In the genomic region with DNA sequence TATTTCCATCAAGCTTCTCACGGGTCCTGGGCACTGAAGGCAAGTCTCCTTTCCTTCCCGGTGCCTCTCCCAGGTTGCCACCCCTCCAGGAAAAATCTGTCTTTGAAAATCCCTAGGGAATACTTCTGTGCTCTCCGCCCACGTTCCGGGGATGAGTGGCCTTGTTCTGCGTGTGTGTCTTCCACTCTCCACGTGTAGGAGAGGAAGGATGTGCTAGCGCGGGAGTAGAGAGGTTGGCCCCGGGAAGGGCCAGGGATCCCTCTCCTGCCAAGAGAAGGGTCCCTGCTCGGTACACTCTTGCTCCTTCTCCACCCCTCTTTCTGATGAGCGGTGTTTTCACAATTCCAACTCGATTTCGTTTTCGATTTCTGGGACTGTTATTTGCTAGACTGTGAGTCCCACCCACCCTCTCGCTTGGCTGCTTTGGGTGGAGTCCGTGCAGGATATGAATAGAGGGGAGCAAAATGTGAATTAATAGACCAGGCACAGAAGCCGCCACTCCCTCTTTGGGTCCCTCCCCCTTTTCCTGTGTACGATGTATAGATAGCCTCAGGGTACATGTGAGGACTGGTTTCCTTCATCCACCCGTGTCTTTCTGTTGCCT, we compare ENCODE assay signal across 8 mouse cellular contexts. TPM values are rescaled to one million over a fixed set of nuclear protein-coding genes. Genes with fewer than 3 reads are reported as not detected.
A peak's percentile ranks its signal among the peaks of the same experiment; 100 is the strongest.
DNase-seq lines count a peak whose midpoint lies in the region; ATAC-seq lines count a peak whose summit lies in the region.

No protein-coding gene starts in this region.

- H3K27ac ChIP-seq in limb, embryonic 13.5 days: peak overlapping the region; percentile 18; the same call in 1 of the 2 replicates
- no peak overlapping the region for H3K27ac ChIP-seq in midbrain, embryonic 14.5 days (replicated peaks; ENCODE audit: low read depth, low read length)

- peak; percentile 50 to 79 for DNase-seq in adrenal gland, adult (ENCODE audit: inconsistent age in 2 of 2, low spot score in 1 of 2)
- DNase-seq in adrenal gland, postnatal 25 days: no peak
- peak; percentile 55 for DNase-seq in embryo, embryonic 9.5 days (ENCODE audit: extremely low spot score)
- peak; percentile 29 for DNase-seq in kidney, adult 11 months
- no peak for DNase-seq in midbrain, embryonic 14.5 days
- DNase-seq in spleen, postnatal 10 days (ENCODE audit: low spot score in 2 of 2): peak; percentile 51 to 57

- 0% methylated on average over 20 of the region's 20 CpGs for WGBS in limb, embryonic 13.5 days
- under 1% methylated on average over 20 of the region's 20 CpGs for WGBS in midbrain, embryonic 14.5 days

- H3K9ac ChIP-seq in limb, embryonic 13.5 days: peak overlapping the region; percentile 68
- peak overlapping the region; percentile 30; the same call in 1 of the 2 replicates for H3K9ac ChIP-seq in midbrain, embryonic 14.5 days (replicated peaks; ENCODE audit: low read length)

- no peaks in the 10 kb centered on the region for H3K27me3 ChIP-seq in limb, embryonic 13.5 days
- H3K27me3 ChIP-seq in midbrain, embryonic 14.5 days (ENCODE audit: control insufficient read depth, insufficient read depth, low read length): no peaks in the 10 kb centered on the region

- peak overlapping the region; percentile 64 for H3K4me2 ChIP-seq in limb, embryonic 13.5 days (replicated peaks)
- peak overlapping the region; percentile 56 for H3K4me2 ChIP-seq in midbrain, embryonic 14.5 days (ENCODE audit: low read length)

- H3K36me3 ChIP-seq in limb, embryonic 13.5 days: peaks cover 11% of the 10 kb centered on the region
- peaks cover 11% of the 10 kb centered on the region for H3K36me3 ChIP-seq in midbrain, embryonic 14.5 days (ENCODE audit: control insufficient read depth, insufficient read depth, low read length)

- H3K9me3 ChIP-seq in limb, embryonic 13.5 days: no peaks in the 10 kb centered on the region
- H3K9me3 ChIP-seq in midbrain, embryonic 14.5 days (ENCODE audit: control insufficient read depth, low read length): no peaks in the 10 kb centered on the region

- 0 out of 2 replicates have a peak, but pooled peaks cover 3% of the 10 kb centered on the region for H3K4me1 ChIP-seq in limb, embryonic 13.5 days
- no peaks in the 10 kb centered on the region for H3K4me1 ChIP-seq in midbrain, embryonic 14.5 days (ENCODE audit: control insufficient read depth, insufficient read depth, low read length)

- peak overlapping the region; percentile 52 for H3K4me3 ChIP-seq in limb, embryonic 13.5 days
- peak overlapping the region; percentile 46 for H3K4me3 ChIP-seq in midbrain, embryonic 14.5 days (replicated peaks; ENCODE audit: low read depth, low read length)

- peak; percentile 37 for ATAC-seq in granulocyte monocyte progenitor cell, adult 5-6 weeks (replicated peaks; ENCODE audit: poor library complexity, severe bottlenecking)
- ATAC-seq in limb, embryonic 13.5 days (ENCODE audit: low FRiP score, low read depth): no peak
- ATAC-seq in midbrain, embryonic 14.5 days (ENCODE audit: low FRiP score, low TSS enrichment): no peak

RNA-seq across cellular contexts. Expression of a gene that starts 0.9 kb away (rescaled TPM):
- 48.2 and 55.7 TPM in 2 replicates for total RNA-seq in adrenal gland, postnatal 25 days (2021)
- 25.5 and 39.3 TPM in 2 replicates for total RNA-seq in granulocyte monocyte progenitor cell, adult 5-6 weeks (2014; fragmentation: Nextera tagmentation)
- total RNA-seq in granulocyte monocyte progenitor cell, adult 5-6 weeks (2017): 40.3 and 40.8 TPM in 2 replicates
- polyA plus RNA-seq in limb, embryonic 13.5 days (2015; fragmentation: Nextera tagmentation; extraction: Ambion mirVana): 33.5 and 36.2 TPM in 2 replicates
- polyA plus RNA-seq in midbrain, embryonic 14.5 days (2014; fragmentation: Nextera tagmentation; extraction: Ambion mirVana): 90.0 and 125 TPM in 2 replicates

RNA-seq across cellular contexts. Expression of a gene that starts 1.6 kb away (rescaled TPM):
- total RNA-seq in adrenal gland, postnatal 25 days (2021): 54.3 and 59.3 TPM in 2 replicates
- total RNA-seq in granulocyte monocyte progenitor cell, adult 5-6 weeks (2014; fragmentation: Nextera tagmentation): 32.4 and 47.2 TPM in 2 replicates
- 42.4 and 70.1 TPM in 2 replicates for total RNA-seq in granulocyte monocyte progenitor cell, adult 5-6 weeks (2017)
- 62.9 and 67.2 TPM in 2 replicates for polyA plus RNA-seq in limb, embryonic 13.5 days (2015; fragmentation: Nextera tagmentation; extraction: Ambion mirVana)
- 35.1 and 52.4 TPM in 2 replicates for polyA plus RNA-seq in midbrain, embryonic 14.5 days (2014; fragmentation: Nextera tagmentation; extraction: Ambion mirVana)

Comparison
In these comparisons a context has a peak if more than half of its experiments do, and no peak if none do; other contexts are left out.
1. DNase-seq: peak in adrenal gland, adult (2 of 2), embryo, embryonic 9.5 days (single experiment), kidney, adult 11 months (single experiment) and spleen, postnatal 10 days (2 of 2); none in adrenal gland, postnatal 25 days (single experiment) and midbrain, embryonic 14.5 days (single experiment).